Mouse (Mus musculus) heart, adult 10 weeks (tissue): ENCODE results near the gene Mknk1. TPM values are rescaled to one million over a fixed set of nuclear protein-coding genes. Genes with fewer than 3 reads are reported as not detected.

Source experiments
- polyA plus RNA-seq: library from polyadenylated mRNA; stranded (reverse); fragments of 350-450 nt; fragmentation: Illumina TruSeq; extraction: RNeasy Lipid Tissue Mini Kit (QIAGEN cat#74804); gene quantifications from one replicate; pipeline ENCODE4 v1.2.3, GENCODE M21; 2014; ENCODE audit warnings: low read depth, low replicate concordance

Gene Mknk1
- 28.9 TPM for polyA plus RNA-seq

DNA sequence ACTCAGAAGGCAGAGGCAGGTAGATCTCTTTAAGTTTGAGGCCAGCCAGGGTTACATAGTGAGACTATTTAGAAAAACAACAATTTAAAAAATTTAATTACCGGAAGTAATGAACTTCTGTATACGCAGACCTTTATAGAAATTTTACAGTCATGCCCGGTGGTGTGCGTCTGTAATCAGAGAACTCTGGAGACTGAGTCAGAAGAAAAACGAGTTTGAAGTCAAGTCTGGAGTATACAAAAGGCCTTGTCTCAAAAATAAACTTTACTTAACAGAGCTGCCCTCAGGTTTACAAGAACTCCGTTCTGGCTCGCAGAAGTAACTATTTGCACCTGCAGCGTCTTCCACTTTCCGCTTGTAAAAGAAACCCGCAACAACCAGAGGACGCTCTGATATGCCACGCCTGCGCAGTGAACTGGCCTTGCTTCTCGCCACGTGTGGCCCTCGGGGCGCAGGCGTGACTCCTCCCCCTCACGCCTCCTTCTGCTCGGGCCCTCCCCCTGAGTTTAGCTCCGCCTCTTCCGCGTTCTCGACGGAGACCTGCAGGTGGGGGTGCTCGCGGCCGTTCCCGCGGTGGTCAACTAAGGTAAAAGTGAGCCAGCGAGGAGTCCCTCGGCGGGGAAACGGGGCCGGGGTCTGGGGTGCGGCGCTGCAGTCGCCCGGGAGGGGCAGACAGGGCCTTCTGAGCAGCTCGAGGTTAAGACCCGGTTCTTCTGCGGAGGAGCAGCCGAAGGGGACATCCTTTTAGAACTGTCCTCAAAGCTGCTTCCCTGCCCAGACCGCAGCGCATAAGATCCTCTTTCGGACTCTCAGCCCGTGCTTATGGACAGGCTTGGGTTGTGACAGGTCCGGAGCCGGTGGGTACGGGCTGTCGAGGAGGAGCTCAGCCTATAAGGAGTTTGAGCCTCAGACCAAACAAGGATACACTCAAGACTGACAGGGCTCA, at the start of gene Mknk1:
TSS of gene Mknk1 (plus strand) at position 503 of the 946 bp plus-strand sequence.

DNA sequence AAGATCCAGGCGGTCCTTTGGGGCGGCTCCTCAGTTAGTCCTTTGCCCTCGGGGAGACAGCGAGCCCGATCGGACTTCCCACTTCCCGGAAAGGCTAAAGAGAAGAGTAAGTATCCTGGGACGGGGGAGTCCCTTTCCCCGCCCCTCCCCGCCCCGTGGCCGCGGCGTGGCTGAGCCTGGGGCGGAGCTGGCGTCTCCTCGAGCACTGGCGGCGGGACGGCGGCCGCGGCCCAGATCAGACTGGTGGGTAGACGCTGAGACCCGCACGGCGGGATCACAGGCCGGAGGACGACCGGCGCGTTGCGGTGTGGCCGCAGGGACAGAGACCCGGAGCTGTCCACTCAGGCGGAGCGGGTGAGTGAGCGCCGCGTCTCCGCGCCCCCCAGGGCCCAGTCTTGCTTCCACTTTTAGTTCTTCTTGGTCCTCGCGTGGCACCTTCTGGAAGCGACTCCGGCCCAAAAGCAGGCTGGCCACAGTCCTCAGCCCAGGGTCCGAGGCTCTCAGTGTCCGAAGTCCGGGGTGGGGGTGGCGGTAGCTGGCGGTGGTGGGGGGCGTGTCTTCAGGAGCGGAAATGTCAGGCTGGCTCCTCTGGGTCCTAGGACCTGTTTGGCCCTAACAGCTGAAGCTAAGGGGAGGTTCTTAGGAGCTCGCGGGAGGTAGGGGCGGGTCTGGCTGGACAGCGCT, 11.0 kb upstream of the Mknk1 start, which contains the start of gene Mob3c:
TSS of gene Mob3c (plus strand) at position 205 of the 684 bp plus-strand sequence.

DNA sequence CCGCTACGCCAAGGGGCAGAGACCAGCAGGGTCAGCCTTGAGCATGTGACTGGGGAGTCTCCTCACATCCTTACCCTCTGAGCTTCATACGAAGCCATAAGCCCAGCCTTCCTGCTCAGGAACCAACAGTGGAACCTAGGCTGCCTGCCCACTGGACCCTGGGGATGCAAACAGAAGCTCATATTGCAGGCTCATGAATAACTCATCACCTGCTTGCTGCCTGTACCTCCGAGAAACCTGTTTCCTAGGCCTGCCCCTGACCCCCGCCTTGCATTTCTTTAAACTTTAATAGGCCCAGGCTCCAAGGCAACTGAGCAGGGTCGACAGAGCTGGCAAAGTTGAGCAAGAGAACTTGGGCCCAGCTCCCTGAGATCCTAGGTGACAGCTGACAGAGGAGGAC, 45.0 kb downstream of the Mknk1 start, which contains the start of gene Kncn:
TSS of gene Kncn (plus strand) at position 379 of the 400 bp plus-strand sequence.

DNA sequence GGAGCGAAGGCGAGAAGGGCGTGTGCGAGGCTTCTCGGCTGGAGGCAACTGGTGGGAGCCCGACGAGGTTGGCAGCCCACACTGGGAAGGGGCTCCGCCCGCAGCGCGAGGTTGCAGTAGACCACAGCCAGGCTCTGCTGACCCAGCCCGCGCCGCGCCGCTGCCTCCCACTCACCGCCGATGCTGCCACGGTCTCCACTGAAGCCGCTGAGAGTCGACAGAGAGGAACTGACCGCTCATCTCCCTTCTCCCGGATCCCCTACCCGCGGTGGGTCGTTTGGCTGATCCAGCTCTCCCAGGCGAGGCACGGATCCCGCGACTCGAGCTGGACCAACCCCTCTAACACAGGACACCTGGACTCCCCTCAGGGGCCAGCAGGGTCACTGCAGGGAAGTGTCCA, 51.6 kb downstream of the Mknk1 start, which contains the start of gene 6430628N08Rik:
TSS of gene 6430628N08Rik (plus strand) at position 113 of the 400 bp plus-strand sequence.

Other genes starting within 250 kb of the Mknk1 start
- not detected for gene Cyp4a32, start 238.2 kb upstream of the Mknk1 start, polyA plus RNA-seq
- 43.0 TPM for gene Cyp4b1, start 191.5 kb upstream of the Mknk1 start, polyA plus RNA-seq
- gene Efcab14, start 101.5 kb upstream of the Mknk1 start, polyA plus RNA-seq: 30.4 TPM
- 1.7 TPM for gene Tex38, start 58.2 kb upstream of the Mknk1 start, polyA plus RNA-seq
- 107 TPM for gene Atpaf1, start 54.4 kb upstream of the Mknk1 start, polyA plus RNA-seq
- gene Mob3c, start 11.1 kb upstream of the Mknk1 start, polyA plus RNA-seq: 5.1 TPM
- not detected for gene Kncn, start 45.2 kb downstream of the Mknk1 start, polyA plus RNA-seq
- not detected for gene 6430628N08Rik, start 51.5 kb downstream of the Mknk1 start, polyA plus RNA-seq
- gene Dmbx1, start 100.7 kb downstream of the Mknk1 start, polyA plus RNA-seq: not detected
- 0.21 TPM for gene Faah, start 178.7 kb downstream of the Mknk1 start, polyA plus RNA-seq
- 35.2 TPM for gene Nsun4, start 214.7 kb downstream of the Mknk1 start, polyA plus RNA-seq
- gene Uqcrh, start 235.9 kb downstream of the Mknk1 start, polyA plus RNA-seq: 3,046 TPM
- 20.1 TPM for gene Lrrc41, start 236.1 kb downstream of the Mknk1 start, polyA plus RNA-seq